Mouse (Mus musculus) c-Kit-positive CD71-positive TER-119-negative erythroid progenitor cells, embryonic 14.5 days (primary cell): ENCODE data around the gene Ascl3.

Experiments
- DNase-seq: peaks from one replicate; pipeline ENCODE4 v3.0.0-alpha.2; 2013; ENCODE audit warnings: low read depth

The Ascl3 gene

GRCm38 (mm10) chr7:109710069-109710468 lies 21.5 kb downstream of the Ascl3 start:
- no peak for DNase-seq

DNA sequence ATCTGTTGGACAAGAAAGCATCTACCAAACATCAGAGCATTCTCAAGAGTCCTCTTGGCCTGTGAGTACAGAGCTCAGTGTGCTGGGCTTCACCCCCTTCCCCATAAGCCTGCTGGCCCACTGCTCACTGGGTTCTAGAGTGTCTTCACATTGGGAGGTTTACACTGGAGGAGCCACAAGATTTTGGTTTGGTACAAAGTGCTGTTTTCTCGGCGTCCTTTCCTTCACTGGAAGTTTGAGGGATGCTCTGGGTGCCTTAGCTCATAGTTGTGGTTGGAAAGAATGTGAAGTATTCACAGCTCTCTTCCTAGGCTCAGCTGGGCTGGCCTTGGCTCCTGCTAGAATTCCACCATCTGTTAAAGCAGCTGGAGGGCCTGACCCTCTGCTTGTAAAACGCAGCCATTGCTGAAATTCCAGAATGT lies 22.6 kb downstream of the Ascl3 start:
- no peak for DNase-seq

- peak; percentile 55 for DNase-seq
These were observed 24.3 kb downstream of the Ascl3 start for GRCm38 (mm10) chr7:109707023-109707785.

DNA sequence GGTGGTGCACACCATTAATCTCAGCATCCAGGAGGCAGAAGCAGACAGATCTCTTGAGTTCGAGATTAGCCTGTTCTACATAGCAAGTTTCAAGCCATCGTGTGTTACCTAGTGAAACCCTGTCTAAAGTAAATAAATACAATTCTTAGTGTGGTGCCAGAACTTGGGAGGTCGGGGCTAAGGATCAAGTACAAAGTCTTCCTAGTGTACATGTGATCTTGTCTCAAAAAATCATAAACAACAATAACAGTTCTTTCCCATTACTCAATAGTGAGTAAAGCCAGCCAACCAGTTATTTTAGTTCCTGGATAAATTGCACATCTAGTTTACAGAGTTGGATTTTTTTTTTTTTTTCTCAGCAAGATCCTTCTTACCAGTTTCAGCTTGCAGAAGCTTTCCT lies 27.1 kb downstream of the Ascl3 start:
- no peak for DNase-seq

- no peak for DNase-seq
These were observed 27.5 kb downstream of the Ascl3 start for GRCm38 (mm10) chr7:109704016-109704377.

- peak; percentile 87 for DNase-seq
These were observed 28.1 kb downstream of the Ascl3 start, which contains the start of the genes St5 and Akip1 for GRCm38 (mm10) chr7:109703190-109704015. St5 (minus strand) TSS chr7:109703605. Akip1 (plus strand) TSS chr7:109703690.

DNA sequence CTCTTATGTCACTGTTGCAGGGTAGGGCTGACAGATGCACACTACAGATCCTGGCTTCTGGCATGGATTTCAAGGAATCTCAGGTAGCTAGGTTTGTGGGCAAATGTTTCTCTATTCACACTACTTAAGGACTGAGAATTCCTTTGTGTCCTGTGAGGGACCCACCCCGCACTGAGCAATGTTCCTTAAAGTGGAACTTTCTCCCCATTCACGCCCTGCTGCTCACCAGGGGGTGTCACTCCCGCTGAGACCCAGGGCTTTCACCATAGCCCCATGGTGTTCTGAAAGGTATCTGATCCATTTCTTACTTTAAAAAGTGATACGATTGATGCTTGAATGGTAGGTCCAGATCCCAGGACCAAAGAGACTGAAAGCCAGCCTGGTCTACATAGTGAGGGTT lies 28.8 kb downstream of the Ascl3 start:
- DNase-seq: no peak

GRCm38 (mm10) chr7:109700213-109700612 lies 31.3 kb downstream of the Ascl3 start:
- no peak for DNase-seq

- no peak for DNase-seq
These were observed 36.2 kb downstream of the Ascl3 start for GRCm38 (mm10) chr7:109695339-109695726.

GRCm38 (mm10) chr7:109694576-109695338 lies 36.8 kb downstream of the Ascl3 start:
- no peak for DNase-seq

DNA sequence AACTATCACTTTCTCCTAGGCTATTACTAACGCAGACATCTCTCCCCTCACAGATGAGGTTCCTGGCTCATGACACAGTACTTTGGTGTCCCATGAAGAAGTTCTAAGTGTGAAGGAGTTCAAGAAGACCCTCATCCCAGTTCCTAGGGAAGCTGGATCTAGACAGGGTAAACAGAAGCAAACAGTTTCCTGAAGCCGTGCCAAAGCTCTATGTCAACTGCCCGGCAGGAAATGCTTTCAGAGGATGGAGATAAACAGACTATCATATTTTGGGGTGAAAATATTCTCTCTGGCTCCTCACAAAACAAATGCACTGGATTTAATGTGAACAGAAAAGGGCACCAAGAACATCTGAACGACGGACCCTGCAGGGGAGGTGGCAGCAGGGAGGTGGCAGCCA lies 40.6 kb downstream of the Ascl3 start:
- no peak for DNase-seq

- no peak for DNase-seq
These were observed 41.4 kb downstream of the Ascl3 start for GRCm38 (mm10) chr7:109690101-109690500.

DNA sequence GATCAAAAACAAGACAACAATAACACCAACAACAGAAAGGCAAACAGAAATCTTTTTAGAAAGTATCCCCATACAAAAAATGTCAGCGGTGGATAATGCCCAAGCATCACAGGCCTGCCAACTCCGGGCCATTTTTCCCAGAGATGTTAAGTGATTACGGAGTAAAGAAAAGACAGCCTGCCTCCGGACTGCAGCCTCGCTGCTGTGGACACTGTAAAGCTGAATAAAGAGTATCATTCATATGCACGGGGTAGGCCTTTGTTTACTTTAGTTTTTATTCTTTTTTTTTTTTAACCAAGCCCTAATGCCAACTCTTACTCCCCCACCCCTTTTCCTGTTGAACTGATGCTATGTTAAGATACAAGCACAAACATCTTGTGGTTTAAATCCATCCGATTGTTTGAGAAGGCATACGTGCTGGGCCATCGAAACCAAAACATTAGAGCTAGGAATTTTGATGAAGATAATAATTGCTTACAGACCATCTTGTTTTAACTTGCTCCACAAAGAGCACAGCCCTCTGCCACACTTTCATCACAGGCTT lies 44.9 kb downstream of the Ascl3 start:
- no peak for DNase-seq

DNA sequence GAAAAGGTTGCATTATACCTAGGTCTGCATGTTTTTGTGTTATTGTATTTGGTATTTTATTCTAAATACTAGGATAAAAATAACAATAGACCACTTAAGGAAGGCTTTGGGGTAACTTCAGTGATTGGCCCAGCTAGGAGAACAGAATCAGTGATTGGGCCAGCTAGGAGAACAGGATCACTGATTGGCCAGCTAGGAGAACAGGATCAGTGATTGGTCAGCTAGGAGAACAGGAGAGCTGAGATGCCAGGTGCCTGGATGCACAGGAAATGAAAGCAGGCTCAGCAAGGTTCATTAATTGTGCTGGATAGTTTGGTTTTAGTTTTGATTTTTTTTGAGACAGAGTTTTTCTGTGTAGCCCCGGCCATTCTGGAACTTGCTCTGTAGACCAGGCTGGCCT lies 50.6 kb downstream of the Ascl3 start:
- no peak for DNase-seq

- no peak for DNase-seq
These were observed 51.2 kb downstream of the Ascl3 start for GRCm38 (mm10) chr7:109680284-109680683.
